Mouse (Mus musculus) heart, embryonic 12.5 days (tissue): Measurements from ENCODE around the gene Eif4a2. TPM values are rescaled to one million over a fixed set of nuclear protein-coding genes. Genes with fewer than 3 reads are reported as not detected.
A peak's percentile ranks its signal among the peaks of the same experiment; 100 is the strongest.
"Not testable (repeated sequence)": the region's sequence is repeated elsewhere in the genome, so short reads cannot be mapped to it uniquely, and the experiment has no call there.

Source experiments
- ATAC-seq: fragments of 200-750 bp; cut with Nextera tagmentation; 2 replicates; pipeline ENCODE4 v1.8.0; 2017; ENCODE audit warnings: moderate TSS enrichment, moderate library complexity; ENCODE audit not compliant: insufficient number of reproducible peaks, low FRiP score
- H3K27ac ChIP-seq: fragments of 300-500 bp; sonication (generic); 2 replicates; pipeline ENCODE4 v1.5.1; 2016; ENCODE audit warnings: mild to moderate bottlenecking, moderate library complexity; ENCODE audit not compliant: poor library complexity, severe bottlenecking
- H3K27me3 ChIP-seq: fragments of 300-500 bp; sonication (generic); replicated peaks from 2 replicates; pipeline ENCODE4 v1.6.1; 2016; ENCODE audit warnings: mild to moderate bottlenecking, moderate library complexity
- H3K36me3 ChIP-seq: fragments of 300-500 bp; sonication (generic); 2 replicates; pipeline ENCODE4 v1.6.1; 2016; ENCODE audit warnings: mild to moderate bottlenecking, moderate library complexity
- H3K4me1 ChIP-seq: fragments of 300-500 bp; sonication (generic); replicated peaks from 2 replicates; pipeline ENCODE4 v1.6.1; 2016; ENCODE audit warnings: mild to moderate bottlenecking
- H3K4me2 ChIP-seq: fragments of 300-500 bp; sonication (generic); 2 replicates; pipeline ENCODE4 v1.6.1; 2016; ENCODE audit warnings: mild to moderate bottlenecking, moderate library complexity
- H3K4me3 ChIP-seq: fragments of 300-500 bp; sonication (generic); 2 replicates; pipeline ENCODE4 v1.5.1; 2016; ENCODE audit warnings: mild to moderate bottlenecking
- H3K9ac ChIP-seq: fragments of 300-500 bp; sonication (generic); 2 replicates; pipeline ENCODE4 v1.6.1; 2016; ENCODE audit warnings: mild to moderate bottlenecking, moderate library complexity
- H3K9me3 ChIP-seq: fragments of 300-500 bp; sonication (generic); replicated peaks from 2 replicates; pipeline ENCODE4 v1.6.1; 2016; ENCODE audit warnings: mild to moderate bottlenecking, moderate library complexity
- WGBS: fragments of 180-500 bp; shearing (Covaris S2); methylation state at CpG from one replicate; pipeline ENCODE4 v1.1.7; 2016; 5-methylcytosine and 5-hydroxymethylcytosine counted together
- polyA plus RNA-seq: library from polyadenylated mRNA; unstranded; fragments of >200 nt; fragmentation: Nextera tagmentation; extraction: Ambion mirVana; gene quantifications from 2 replicates; pipeline ENCODE4 v1.2.1, GENCODE M21; 2016

Gene Eif4a2
- polyA plus RNA-seq, result 195 and 209 TPM in 2 replicates

DNA sequence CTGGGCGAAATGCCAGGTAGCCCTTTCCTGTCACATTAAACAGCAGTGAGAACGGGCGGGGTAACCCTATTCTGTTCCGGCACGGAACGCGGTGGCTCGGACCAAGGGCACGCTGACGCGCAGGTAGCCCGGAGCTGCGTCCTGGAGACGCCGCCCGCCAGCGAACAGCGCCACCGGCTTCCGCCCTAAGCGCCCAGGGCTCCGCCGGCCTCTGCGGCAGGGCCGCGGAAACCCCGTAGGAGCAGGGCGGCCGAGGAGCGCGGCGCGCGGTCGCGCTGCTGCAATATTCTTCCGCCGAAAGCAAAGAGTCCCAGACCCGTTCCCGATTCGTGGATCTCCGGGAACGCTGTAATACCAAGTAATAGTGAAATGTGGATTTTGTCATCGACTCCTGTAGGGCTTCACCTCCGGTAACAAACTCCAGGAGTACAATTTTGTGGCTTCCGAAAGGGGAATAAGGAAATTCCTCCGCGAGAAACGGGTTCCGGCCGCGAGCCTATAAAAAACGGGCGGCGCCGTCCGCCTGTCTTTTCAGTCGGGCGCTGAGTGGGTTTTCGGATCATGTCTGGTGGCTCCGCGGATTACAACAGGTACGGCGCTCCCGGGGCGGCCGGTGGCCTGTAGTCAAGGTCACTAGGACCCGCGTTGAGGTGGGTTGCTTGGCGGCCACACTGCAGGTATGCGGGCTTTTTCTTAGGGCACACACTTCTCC is at the start of gene Eif4a2:
TSS of gene Eif4a2 (plus strand) at position 214 of the 712 bp plus-strand sequence.
- no peaks in the 10 kb centered on the region for H3K27me3 ChIP-seq
- H3K9me3 ChIP-seq, result no peaks in the 10 kb centered on the region
- peak within 1 kb of the TSS; percentile 96 for H3K4me2 ChIP-seq
- H3K9ac ChIP-seq, result peak within 1 kb of the TSS; percentile 100
- H3K36me3 ChIP-seq, result peaks cover 38% of the 10 kb centered on the region
- ATAC-seq, result peak; percentile 90
- H3K4me3 ChIP-seq, result peak within 1 kb of the TSS; percentile 99
- peak within 1 kb of the TSS; percentile 99 for H3K27ac ChIP-seq
- H3K4me1 ChIP-seq, result peaks cover 16% of the 10 kb centered on the region
- under 1% methylated on average over 71 of the region's 71 CpGs for WGBS

DNA sequence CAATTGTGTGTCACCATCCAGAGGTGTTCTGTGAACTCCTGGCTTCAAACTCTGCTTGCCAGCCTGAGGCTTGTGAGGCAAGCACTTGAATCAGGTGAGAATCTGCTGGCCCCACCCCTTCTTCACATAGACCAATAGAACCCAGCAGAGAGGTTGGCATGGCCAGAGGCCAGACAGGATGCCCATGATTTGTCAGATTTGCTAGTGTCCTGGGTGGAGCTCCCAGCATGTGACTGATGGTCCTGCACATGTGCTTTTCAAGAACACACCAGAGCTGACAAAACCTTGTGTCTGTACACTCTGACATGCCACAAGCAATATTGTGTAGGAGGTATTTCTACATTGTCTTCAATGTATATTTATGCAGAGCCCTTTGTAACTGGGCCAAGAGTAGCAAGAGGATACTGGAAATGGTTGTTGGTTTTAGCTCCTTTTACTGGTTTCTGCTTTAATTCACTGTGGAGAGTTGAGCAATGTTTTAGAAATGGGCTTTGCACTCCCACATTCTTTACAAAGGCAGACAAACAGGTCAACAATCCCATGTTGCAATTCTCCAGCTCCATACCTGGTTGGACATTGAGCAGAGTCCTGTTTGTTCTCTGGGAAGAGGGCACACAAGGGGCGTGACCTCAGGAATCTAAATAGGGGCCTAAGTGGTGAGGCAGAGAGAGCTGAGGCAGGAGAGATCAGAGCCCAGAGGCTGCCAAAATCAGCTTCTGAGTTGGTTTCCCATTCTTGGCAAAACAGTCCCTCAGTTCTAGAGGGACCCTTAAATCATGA is 49.4 kb upstream of the Eif4a2 start, which contains the start of gene Kng1:
TSS of gene Kng1 (plus strand) at position 198 of the 780 bp plus-strand sequence.
- H3K4me3 ChIP-seq, H3K9me3 ChIP-seq, ATAC-seq, H3K4me2 ChIP-seq, H3K4me1 ChIP-seq, H3K9ac ChIP-seq, H3K27me3 ChIP-seq, H3K27ac ChIP-seq, H3K36me3 ChIP-seq: not testable (repeated sequence)
- 63% methylated on average over 1 of the region's 1 CpGs for WGBS

DNA sequence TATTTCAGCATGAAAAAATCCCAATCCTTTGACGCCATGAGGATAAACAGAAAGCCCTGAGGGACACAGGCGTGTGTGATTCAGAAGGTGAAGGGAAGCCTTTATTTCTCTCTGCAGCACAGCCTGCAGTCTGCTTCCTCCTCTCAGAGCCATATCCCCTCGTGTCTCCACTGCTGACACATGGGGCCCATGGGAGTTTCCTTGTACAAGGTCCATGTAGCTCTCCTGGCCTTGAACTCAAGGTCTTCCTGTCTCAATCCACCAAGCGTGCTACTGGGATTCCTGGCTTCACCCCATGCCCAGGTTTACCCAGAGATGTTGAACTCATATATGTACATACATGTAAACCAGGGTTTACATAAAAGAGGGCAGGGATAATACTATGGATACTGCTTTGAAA is 47.6 kb upstream of the Eif4a2 start:
- H3K4me1 ChIP-seq, H3K9me3 ChIP-seq: not testable (repeated sequence)

DNA sequence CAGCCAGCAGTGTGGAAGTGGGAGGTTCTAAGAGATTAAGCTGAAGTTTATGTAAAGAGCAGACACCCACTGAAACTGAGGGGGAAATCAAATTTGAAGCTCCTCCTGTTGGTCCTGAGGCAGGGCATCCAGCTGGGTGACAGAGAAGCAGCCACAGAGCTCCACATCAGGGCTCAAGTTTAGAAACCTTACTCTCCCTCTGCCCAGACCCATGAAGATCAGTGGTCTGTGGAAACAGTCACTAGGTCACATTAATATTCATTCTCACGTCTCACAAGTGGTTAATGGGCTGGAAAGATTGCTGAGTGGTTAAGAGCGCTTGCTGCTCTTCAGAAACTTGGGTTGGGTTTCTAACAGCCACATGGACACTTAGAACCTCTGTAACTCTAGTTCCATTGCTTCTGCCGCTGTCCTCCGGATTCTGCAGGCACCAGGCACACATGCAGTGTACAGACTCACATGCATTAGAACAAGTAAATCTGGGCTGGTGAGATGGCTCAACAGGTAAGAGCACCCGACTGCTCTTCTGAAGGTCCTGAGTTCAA is 46.4 kb upstream of the Eif4a2 start:
- not testable (repeated sequence) for H3K4me1 ChIP-seq, H3K27ac ChIP-seq, H3K27me3 ChIP-seq, H3K4me3 ChIP-seq, H3K4me2 ChIP-seq, H3K36me3 ChIP-seq, H3K9ac ChIP-seq, ATAC-seq, H3K9me3 ChIP-seq
- WGBS, result 82% methylated on average over 5 of the region's 5 CpGs

More for the DNA sequence above, 47.6 kb upstream of the Eif4a2 start:
- H3K9ac ChIP-seq, H3K4me2 ChIP-seq, H3K4me3 ChIP-seq, H3K27me3 ChIP-seq, ATAC-seq, H3K27ac ChIP-seq, H3K36me3 ChIP-seq: not testable (repeated sequence)
- WGBS, result 57% methylated on average over 4 of the region's 4 CpGs

DNA sequence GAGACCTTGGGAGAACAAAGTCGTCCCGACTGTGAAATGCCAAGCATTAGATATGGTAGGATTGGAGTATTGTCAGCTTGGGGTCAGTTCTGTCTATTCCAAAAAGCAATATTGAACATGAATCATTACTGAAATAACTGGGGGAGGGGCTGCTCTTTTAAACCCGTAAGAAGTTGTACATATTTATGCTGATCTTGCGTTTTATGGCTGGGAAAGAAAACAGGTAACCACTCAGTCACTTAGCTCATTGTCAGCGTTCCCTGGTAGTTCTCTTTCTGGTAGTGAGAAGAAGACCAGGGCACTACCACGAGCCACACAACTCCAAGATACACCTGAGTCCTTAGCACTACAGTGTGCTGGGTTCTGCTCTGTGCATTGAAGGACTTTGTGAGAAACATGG is 29.7 kb upstream of the Eif4a2 start:
- 83% methylated on average over 6 of the region's 6 CpGs for WGBS

DNA sequence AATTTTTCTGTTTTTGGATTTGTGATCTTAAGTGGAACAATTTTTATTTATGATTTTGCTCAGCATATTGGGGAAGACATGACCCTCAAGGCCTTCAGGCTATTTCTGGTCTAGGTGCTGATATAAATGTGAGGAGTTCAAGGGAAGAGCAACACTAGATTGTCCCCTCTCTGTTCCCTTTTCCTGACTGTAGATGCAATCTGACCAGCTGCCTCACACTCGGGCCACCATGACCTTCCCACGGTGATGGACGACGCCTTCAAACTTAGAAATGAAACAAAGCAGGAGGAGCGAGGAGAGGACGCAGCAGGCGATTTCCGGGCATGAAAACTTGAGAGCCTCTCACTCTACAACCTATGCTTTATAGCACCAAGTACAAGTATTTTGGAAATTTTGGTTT is 20.1 kb upstream of the Eif4a2 start:
- H3K4me1 ChIP-seq, ATAC-seq, H3K9me3 ChIP-seq, H3K36me3 ChIP-seq, H3K9ac ChIP-seq, H3K4me3 ChIP-seq, H3K4me2 ChIP-seq, H3K27me3 ChIP-seq, H3K27ac ChIP-seq: not testable (repeated sequence)
- 64% methylated on average over 8 of the region's 8 CpGs for WGBS

More for the DNA sequence above, 29.7 kb upstream of the Eif4a2 start:
- H3K4me1 ChIP-seq, H3K27me3 ChIP-seq, H3K9me3 ChIP-seq, H3K36me3 ChIP-seq, H3K27ac ChIP-seq, H3K9ac ChIP-seq, H3K4me3 ChIP-seq, ATAC-seq, H3K4me2 ChIP-seq: not testable (repeated sequence)

DNA sequence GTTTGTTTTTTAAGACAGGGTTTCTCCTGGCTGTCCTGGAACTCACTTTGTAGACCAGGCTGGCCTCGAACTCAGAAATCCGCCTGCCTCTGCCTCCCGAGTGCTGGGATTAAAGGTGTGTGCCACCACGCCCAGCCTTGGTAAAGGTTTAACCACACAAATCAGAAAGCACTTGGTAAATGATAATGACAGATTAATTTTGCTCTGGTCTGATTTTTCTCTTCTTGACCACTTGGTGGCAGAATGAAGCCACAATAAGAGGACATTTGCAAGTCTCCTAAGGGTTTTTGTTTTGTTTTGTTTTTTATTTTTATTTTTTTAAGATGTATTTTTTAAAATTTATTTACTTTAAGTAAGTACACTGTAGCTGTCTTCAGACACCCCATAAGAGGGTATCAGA is 19.5 kb upstream of the Eif4a2 start:
- not testable (repeated sequence) for ATAC-seq, H3K9me3 ChIP-seq, H3K9ac ChIP-seq, H3K27ac ChIP-seq, H3K4me2 ChIP-seq, H3K27me3 ChIP-seq, H3K4me3 ChIP-seq, H3K4me1 ChIP-seq, H3K36me3 ChIP-seq
- 56% methylated on average over 4 of the region's 4 CpGs for WGBS

DNA sequence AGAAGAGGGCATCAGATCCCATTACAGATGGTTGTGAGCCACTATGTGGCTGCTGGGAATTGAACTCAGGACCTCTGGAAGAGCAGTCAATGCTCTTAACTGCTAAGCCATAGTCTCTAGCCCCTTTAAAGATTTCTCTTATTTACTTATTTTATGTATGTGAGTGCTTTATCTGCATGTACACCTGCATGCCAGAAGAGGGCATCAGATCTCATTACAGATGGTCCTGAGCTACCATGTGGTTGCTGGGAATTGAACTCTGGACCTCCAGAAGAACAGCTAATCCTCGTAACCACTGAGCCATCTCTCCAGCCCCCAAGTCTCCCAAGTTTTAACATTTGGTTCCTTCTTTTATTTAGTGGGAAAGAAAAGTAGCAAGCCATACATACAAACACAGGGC is 18.8 kb upstream of the Eif4a2 start:
- ATAC-seq, H3K9me3 ChIP-seq, H3K4me3 ChIP-seq, H3K27ac ChIP-seq, H3K4me2 ChIP-seq, H3K9ac ChIP-seq, H3K27me3 ChIP-seq, H3K36me3 ChIP-seq, H3K4me1 ChIP-seq: not testable (repeated sequence)
- 87% methylated on average over 1 of the region's 1 CpGs for WGBS

DNA sequence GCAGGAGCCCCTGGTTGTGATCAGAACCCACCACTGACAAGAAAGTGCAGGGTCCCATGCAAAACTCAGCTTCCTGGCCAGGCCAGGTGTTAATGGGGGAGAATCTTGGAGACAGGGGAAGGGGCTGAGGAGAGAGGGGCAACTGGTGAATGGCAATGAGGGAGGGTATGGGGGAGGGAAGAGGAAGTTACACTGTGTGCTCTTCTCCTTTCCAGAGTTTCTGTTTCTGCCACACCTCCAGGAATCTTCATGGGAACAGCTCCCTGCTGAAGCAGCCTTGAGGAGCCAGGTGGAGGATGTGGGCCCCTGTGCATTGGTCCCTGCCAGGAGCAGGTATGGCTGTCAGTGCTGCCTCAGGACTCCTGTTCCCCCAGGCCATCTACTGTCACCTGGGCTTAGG is 15.9 kb upstream of the Eif4a2 start:
- not testable (repeated sequence) for H3K9me3 ChIP-seq, H3K4me2 ChIP-seq, ATAC-seq, H3K27ac ChIP-seq, H3K4me1 ChIP-seq, H3K27me3 ChIP-seq, H3K36me3 ChIP-seq, H3K4me3 ChIP-seq, H3K9ac ChIP-seq

DNA sequence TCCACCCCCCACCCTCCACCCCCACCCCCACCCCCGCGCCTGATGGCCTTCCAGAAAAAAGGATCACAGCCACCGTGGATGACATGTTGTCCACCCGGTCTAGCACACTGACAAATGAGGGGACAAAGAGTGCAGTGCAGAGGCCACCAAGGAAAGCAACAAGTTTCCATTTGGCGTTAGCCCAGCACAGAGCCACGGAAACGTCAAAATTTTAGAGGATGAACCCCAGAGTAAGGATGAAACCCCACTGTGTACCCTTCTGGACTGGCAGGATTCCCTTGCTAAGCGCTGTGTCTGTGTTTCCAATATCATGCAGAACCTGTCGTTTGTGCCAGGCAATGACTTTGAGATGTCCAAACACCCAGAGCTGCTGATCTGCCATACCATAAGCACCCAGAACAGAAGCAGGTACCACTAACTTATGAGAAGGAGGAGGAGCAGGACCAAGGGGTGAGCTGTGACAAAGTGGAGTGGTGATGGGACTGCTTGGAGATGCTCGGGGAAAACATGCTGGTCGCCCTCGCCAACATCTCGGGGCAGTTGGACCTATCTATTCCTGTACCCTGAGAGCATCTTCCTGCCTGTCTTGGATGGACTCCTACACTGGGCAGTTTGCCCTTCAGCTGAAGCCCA is 13.8 kb upstream of the Eif4a2 start:
- 71% methylated on average over 13 of the region's 13 CpGs for WGBS
- Histone ChIP-seq H3K4me2 (no peak overlapping the region), H3K27ac (no peak overlapping the region), H3K9ac (no peak overlapping the region), H3K9me3 (no peaks in the 10 kb centered on the region), H3K4me1 (no peaks in the 10 kb centered on the region), H3K36me3 (no peaks in the 10 kb centered on the region), H3K27me3 (no peaks in the 10 kb centered on the region), H3K4me3 (no peak overlapping the region)
- ATAC-seq, result no peak

DNA sequence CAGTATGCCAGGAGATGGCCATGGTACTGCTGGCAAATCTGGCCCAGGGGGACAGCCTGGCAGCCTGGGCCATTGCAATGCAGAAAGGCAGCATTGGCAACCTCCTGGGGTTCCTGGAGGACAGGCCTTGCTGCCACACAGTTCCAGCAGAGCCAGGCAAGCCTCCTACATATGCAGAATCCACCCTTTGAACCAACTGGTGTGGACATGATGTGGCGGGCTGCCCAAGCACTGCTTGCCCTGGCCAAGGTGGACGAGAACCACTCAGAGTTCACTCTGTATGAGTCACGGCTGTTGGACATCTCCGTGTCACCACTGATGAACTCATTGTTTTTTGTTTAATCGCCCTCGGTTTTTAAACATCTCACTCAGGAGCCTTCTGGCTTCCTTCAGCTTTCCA is 13.1 kb upstream of the Eif4a2 start:
- H3K4me2 ChIP-seq, result no peak overlapping the region
- no peaks in the 10 kb centered on the region for H3K4me1 ChIP-seq
- no peak for ATAC-seq
- WGBS, result 84% methylated on average over 6 of the region's 6 CpGs
- H3K27me3 ChIP-seq, result no peaks in the 10 kb centered on the region
- H3K36me3 ChIP-seq, result no peaks in the 10 kb centered on the region
- no peak overlapping the region for H3K4me3 ChIP-seq
- H3K27ac ChIP-seq, result no peak overlapping the region
- no peak overlapping the region for H3K9ac ChIP-seq
- no peaks in the 10 kb centered on the region for H3K9me3 ChIP-seq
